Mouse (Mus musculus) G1E-ER4 (cell line): ENCODE results near the gene Erg28. TPM values are rescaled to one million over a fixed set of nuclear protein-coding genes. Genes with fewer than 3 reads are reported as not detected.

ENCODE experiments used
- GATA1 ChIP-seq: IDR thresholded peaks from one replicate; pipeline ENCODE4 v1.8.0; 2012; ENCODE audit warnings: low read length, inconsistent platforms
- polyA plus RNA-seq: library from polyadenylated mRNA; stranded (reverse); fragments of >175 nt; gene quantifications from 2 replicates; pipeline ENCODE4 v1.2.3, GENCODE M21; 2012

The Erg28 gene
- polyA plus RNA-seq: 5.0 and 5.1 TPM in 2 replicates

DNA sequence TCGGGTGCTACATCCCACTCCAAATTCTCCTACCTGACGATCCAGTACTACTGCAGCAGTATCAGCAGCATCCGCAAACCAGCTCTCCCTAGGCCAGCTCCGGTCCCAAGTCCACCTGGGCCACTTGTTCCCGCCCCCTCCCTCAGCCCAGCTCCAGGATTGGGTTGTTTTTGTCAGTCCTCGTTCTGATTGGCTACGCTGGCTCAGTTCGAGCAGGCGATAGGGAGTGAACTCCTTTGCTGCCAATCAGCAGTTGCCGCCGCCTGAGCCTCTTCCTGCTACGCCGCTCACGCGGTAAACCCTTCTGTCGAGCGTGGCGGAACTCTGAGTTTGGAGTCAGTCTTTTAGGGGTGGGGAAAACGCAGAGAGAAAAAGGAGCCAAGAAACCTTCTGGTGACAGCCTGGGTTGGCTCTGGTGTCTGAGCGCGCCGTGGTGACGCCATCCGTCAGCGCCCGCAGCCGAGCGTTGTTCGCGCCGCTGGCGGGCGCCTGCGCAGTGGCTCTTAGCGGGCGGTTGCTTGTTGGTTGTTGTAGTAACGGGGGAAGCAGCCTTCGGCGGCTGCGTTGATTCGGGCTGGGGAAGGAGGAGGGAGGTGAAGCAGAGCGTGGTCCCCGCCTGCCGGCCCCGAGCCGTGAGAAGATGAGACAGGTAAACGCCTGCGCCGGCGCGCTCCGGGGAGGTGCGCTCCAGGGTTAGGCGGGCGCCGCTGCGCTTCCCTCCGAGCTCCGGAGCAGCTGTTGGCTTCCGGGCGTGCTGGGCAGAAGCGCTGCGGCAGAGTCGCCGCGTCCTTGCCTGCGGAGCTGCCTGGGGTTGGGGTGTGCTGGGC is at the start of gene Erg28, which contains the start of gene Ttll5:
Gene Erg28, minus strand, starts transcription at position 113 of the 827 bp plus-strand sequence.
Gene Ttll5, plus strand, starts transcription at position 222 of the 827 bp plus-strand sequence.
- TF ChIP-seq GATA1: no peak

GRCm38 (mm10) chr12:85869423-85869822 is 45.1 kb upstream of the Erg28 start:
- no peak for TF ChIP-seq GATA1

GRCm38 (mm10) chr12:85867125-85867524 is 42.8 kb upstream of the Erg28 start:
- TF ChIP-seq GATA1: no peak

DNA sequence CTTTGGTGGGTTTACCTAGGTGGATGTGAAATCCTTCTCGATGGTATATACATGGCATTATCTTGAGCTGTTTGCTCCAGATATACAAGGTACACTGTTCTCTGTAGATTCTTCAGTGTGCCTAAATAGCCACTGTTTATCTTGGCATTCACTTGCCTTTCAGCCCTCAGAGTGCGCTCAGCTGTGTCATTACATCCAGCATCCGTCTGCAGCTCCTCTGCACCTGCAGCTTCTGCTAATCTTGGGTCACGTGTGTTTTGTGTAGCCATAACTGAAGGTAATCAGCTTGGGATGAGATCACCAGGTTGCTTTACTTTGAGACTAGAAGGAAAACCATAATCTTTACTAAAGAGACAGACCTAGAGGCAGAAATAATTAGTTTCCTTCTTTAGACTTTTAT is 42.3 kb upstream of the Erg28 start:
- TF ChIP-seq GATA1: no peak

DNA sequence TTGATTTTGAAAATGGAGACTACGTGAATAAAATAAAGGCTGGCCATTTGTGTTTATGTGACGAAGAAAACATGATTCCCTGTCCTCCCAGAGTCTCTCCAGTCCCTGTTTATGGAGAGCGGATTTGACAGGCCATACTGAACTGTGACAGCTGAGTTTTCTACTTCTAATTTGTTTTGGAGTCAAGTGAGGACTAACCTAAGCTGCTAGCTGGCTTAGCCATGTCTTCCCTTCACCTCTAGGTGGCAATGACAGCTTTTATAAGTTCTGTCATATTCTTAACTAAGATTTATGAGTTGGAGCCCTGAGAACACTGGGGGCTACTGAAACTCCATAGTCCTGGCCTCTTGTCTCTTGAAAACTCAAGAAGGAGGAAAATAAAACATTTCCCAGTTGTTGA is 41.2 kb upstream of the Erg28 start:
- no peak for TF ChIP-seq GATA1

DNA sequence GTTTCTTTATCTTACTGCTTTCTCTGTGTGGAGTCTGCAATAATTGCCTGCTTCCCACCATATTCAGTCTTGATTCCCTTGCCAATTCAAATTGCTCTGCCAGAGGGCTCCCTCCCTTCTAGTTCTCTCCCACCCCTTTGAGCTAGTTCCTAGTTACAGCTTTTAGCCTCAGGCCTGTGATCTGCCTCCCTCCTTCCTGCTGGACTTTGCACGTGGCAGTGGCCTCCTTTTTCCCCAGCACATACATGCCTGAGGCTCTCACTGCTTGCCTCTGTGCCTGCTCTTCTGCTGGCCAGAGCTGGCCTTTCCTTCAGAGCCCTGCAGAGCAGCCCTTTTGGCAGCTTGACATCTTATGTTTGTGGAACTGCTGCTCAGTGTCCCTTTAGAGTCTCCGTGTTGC is 38.2 kb upstream of the Erg28 start:
- no peak for TF ChIP-seq GATA1

GRCm38 (mm10) chr12:85859511-85860189 is 35.3 kb upstream of the Erg28 start:
- no peak for TF ChIP-seq GATA1

DNA sequence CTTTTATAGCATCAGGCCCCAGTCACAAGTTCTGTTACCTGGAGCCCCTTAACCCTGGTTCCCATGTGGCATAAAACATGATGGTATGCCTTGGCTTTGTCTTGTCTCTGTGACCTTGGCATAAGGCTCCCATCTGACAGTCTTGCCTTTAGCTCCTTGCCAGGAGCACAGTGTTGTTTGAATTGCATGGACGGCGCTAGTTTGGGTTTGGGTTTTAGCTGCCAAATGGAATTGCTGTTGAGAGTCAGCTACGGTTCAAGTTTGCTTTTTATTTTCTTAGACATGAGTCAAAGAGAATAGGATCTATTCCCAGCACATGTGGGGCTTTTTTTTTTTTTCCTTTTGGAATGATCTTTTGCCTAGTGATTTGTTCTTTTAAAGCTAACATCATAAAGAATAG is 34.8 kb upstream of the Erg28 start:
- TF ChIP-seq GATA1: no peak

- no peak for TF ChIP-seq GATA1
Observed at GRCm38 (mm10) chr12:85857300-85857699, 33.0 kb upstream of the Erg28 start.

GRCm38 (mm10) chr12:85854271-85854670 is 29.9 kb upstream of the Erg28 start:
- TF ChIP-seq GATA1: no peak

- TF ChIP-seq GATA1: no peak
Observed at GRCm38 (mm10) chr12:85853836-85854235, 29.5 kb upstream of the Erg28 start.

DNA sequence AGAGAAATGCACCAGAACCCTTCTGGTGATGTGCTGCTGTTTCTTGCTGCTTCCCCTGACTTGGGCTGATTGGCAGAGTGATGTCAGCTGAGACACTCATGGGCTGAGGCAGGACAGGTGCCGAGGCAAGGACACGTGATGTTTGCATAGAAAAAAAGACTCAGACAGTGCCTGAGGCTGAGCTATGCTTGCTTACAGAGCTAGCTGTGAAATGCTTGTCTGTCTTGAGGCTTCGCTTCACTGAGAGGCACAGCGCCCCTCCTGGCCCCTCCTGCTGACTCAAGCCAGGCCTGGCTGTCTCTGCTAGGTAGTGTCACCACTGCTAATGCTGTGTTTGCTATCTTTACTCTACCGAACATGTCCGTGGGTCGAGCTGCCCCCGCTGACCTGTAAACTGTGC is 26.3 kb upstream of the Erg28 start:
- no peak for TF ChIP-seq GATA1

DNA sequence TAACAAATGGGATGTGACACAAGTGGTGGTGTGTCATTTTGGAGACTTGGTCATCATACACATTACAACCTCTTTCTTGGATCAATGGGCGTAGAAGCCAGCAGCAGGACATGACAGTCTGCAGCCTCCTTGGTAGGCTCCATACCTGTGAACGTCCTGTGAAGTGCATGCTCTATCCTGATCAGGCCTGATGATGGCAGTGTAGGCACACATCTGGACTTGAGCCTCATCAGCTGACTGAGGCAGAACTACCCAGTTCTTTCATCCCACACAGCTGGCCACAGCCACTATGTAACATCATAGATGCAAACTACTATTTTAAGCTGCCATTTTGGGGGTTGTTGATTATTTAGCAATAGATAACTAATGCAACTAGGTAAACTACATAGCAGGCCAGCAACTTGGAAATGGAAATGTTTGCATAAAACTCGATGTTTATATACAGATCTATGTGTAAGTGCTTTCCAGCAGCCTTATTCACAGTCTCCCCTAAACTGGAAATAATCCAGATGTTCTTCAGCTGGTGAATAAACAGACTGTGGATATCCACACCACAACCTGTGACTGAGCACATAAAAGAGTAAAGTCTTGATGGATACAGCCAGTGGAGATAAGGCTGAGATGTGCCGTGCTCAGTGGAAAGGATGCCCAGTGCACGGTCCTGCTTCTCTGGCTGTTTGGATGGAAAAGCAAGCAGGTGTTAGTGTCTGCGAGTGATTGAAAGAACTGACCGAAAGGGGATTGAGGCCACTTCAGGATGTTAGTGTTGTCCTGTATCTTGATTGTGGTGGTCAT is 24.0 kb upstream of the Erg28 start:
- TF ChIP-seq GATA1: no peak

DNA sequence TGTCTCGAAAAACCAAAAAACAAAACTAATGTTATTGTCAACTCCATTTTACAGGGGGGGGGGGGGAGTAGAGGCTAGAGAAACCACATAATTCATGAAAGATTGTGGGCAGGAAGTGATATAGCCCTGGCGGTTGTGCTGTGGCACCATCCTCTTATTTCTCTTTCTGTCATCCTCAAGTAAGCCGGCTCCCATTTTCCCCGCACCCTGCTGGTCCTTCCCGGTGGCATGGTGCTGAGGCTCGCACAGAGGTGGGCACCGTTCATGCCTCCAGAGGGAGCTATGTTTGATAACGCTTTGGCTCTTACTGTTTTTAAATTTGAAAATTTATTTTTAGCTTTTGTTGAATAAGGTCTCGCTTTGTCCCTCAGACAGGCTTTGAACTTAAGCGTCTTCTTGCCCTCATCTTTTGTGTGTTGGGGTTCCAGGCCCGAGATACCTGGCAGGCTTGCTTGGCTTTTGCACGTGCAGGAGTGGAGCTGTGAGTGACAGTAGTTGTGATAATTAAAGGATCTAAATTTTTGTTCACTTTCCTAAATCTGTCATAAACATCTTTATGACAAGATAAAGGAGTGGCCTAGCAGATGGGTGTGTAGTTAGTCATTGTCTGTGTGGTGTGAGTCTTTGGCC is 15.1 kb upstream of the Erg28 start:
- TF ChIP-seq GATA1: no peak

- TF ChIP-seq GATA1: no peak
Observed at GRCm38 (mm10) chr12:85837765-85838164, 13.4 kb upstream of the Erg28 start.

- TF ChIP-seq GATA1: no peak
Observed at GRCm38 (mm10) chr12:85834543-85834942, 10.2 kb upstream of the Erg28 start.

- no peak for TF ChIP-seq GATA1
Observed at GRCm38 (mm10) chr12:85830691-85831090, 6.3 kb upstream of the Erg28 start.
